Mouse (Mus musculus): Measurements from ENCODE around the gene Clint1. TPM values are rescaled to one million over a fixed set of nuclear protein-coding genes. Genes with fewer than 3 reads are reported as not detected.

The Clint1 gene
- total RNA-seq, 4 experiments from 2014 or later = 45.7 to 48.2 (median 47.2) TPM

DNA sequence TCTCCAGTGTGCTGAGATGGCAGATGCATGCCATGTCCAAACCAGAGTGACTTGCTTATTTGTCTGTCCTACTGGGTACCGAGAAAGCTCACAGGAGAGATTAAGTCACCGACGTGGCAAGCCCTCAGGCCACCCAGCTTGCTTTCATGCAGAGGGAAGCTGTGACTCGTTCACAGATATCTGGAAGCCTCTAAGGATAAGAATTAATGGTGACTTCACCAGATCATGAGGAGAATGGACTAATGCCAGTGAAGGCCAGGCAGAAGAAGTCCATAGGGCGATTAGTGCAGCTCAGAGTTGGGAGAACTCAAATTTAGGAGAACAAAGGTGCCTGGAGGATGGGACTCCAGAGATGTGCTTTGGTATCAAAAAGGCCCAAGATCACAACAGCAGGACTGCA lies 75.6 kb downstream of the Clint1 start:
- DNase-seq (ENCODE audit: low spot score) = no peak

DNA sequence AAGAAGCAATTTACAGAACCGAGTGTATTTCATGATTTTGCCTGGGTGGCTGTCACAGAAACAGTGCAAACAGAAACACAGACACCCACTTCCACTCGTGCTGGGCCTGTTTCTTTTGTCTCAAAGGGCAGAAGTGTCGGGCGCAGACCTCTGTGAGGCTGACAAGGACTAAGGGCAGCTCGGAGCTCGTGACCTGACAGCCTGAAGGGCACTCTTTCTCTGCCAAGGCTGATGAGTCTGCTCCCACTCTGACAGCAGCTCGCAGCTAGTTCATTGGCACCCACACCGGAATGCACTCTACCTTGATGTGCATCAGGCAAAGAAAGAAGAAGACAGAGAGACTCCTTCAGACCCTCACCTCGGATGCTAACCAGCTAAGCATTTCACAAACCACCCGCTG lies 77.7 kb downstream of the Clint1 start:
- no peak for DNase-seq (ENCODE audit: low spot score)

DNA sequence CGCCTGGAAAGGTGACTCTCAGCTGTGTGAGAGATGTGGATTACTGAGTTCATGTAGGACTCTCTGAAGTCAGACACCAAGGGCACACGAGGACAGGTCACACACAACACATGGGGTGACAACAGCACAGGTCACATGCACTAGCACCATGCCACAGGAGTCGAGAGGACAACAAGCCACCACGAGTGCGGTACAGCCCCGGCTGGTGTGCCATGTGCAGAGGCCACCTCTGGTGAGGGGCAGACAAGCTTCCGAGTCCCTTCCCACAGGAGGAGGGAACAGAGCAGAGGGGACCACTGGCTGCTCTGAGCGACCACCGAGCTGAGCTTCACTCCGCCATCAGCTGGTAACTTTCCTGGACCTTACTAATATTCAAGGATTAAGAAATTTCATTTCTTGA lies 80.9 kb downstream of the Clint1 start:
- no peak for DNase-seq (ENCODE audit: low spot score)

DNA sequence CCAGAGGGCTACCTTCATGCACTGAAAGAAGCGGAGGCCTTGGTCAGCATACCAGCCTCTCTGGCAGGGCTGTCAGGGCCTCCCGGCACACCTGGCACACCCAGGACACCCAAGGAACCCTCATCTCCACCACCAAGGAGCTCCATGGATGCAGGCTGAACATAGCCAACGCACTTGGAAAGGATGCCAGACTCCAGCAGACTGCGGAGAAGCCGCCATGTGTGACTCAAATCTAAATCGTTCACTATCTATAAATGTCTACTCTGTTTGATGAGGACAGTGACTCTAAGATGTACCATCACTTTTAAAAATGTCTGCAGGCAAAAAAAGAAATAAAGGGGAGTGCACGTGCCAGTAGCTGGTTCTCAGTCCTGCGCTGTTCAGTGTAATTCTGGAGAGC lies 85.6 kb downstream of the Clint1 start:
- DNase-seq (ENCODE audit: low spot score) = no peak

DNA sequence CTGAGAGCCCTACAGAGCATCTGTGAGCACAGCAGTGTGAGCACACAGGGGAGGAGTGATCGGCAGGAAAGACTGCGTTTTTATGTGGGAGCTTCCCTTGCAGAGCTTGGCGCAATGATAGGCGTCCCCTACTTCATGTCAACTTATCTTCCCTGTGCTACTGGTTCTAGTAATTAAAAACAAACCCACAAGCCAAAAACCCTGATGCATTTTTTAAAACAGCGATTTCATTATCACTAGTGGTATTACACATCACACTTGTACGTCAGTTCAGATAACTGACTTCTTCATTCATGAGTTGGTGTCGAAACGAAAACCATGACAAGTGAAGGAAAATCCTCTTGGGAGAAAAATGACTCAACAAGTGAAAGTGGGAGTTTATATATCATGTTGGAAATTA lies 87.1 kb downstream of the Clint1 start:
- DNase-seq (ENCODE audit: low spot score) = no peak

DNA sequence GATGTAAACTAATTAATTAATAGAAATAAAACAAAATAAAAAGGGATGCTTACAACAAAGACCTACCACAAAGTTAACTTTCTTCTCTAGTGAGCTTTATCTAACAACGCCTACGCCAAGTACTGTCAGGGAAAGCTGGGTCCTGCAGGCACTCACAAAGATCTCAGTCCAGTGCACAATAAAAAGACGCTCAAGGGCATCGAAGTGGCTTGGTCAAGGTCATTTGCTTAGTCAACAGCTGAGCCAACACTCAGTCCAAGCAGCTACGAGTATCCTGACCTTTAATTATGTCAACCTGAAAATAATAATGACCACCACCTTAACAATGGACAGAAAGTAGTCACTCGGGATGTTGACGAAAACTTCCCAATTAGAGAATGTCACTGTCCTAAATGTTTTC lies 90.4 kb downstream of the Clint1 start:
- DNase-seq (ENCODE audit: low spot score) = no peak

DNA sequence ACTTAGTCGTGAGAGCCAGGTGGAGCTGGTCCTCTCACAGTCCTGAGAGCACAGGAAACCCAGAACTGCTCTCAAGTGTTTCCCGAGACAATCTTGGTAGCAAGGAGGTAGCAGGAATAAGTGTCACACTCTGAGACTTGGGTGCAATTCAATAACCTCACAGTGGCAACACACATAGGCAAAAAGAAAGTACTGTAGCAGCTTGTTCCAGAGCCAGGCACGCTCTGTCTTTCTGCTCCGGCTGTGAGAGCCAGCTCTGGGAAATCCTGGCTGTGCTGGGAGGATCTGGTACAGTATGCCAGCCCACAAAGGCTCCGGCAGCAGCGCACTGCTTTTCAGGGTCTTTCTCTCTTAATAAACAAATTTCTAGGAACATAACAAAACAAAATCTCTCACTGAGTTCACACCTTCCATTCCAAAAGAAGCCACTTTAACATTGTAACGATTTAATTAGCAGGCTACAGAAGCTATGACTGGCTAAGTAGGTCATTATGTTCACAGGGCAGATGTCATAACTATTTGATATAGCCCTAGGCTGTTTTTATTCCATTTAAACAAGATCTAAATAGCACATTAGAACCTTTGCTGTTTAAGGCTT lies 91.4 kb downstream of the Clint1 start:
- no peak for DNase-seq (ENCODE audit: low spot score)

DNA sequence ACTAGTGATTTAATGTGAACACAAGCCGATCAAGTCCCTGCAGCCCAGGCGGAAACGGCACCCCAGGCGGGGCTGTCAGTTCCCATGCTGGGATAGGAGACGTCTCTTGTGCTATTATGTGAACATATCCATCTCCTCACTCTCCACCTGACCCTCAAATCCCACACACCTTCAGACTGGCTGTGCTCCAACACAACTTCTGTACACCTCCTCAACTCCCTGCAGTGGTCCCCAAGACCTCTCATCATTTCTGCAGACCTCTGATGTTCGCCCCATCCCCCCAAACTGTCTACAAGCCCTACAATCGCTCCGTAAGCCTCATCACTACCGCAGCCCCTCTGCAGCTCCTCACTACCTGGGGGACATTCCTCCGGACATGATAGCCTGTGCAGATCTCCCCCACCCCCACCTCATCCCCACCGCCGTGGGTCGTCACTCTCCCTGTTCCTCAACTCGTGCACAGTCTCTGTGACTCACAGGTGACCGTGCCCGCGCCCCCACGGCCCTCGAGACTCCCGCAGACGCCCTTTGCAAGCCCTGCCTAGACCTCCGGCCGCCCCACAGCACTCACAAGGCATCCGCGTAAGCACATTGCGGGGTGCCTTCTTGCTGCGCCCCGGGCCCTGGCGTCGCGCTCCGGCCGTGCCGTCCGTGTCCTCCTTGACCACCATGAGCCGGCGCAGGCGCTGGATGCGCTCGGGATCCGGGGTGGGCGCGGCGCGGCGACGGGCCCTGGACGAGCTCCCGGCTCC lies 92.2 kb downstream of the Clint1 start:
- no peak for DNase-seq (ENCODE audit: low spot score)

DNA sequence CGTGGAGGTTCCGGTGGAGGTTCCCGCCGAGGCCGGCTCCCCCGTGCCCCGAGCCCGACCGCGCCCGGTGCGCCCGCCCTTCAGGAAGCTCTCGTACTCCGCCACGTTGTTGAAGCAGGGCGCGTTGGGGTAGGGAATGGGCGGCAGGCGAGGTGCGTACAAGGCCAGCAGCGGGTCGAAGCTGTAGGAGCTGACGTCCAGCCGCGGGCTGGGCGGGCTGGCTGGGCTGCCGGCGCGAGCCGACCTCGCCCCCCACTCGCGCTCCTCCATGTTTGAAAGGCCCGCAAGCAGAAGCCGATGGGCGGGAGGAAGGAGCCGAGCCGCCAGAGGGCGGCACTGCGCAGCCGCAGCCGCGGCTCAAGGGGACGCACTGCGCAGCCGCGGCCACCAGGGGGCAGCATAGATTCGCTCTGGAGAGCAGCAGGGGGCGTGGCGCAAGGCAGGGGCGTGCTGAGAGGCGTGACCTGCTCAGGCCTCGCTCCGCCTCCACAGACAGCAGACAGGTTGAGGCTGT lies 92.8 kb downstream of the Clint1 start, which contains the start of gene Lsm11:
Gene Lsm11 (minus strand): TSS at position 293 of the 514 bp plus-strand sequence.
- peak; percentile 95 for DNase-seq (ENCODE audit: low spot score)

DNA sequence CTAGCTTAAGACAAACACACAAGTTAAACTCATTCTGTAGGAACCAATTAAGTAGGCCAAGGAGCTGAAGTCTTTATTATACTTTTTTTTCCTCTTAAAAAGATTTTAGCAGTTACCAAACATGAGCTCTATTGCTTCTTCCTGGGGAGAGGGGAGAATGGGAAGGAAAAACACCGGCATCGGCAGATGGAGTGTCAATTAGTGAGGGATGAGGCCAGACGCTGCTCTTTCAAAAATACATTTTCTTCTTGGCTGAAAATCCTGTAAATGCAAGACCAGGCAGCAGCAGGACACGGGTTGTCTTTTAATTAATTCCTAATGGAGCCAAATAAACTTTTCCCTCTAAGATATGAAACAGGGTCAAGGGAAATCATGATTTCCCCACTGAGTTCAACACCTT lies 94.9 kb downstream of the Clint1 start:
- DNase-seq (ENCODE audit: low spot score) = no peak

DNA sequence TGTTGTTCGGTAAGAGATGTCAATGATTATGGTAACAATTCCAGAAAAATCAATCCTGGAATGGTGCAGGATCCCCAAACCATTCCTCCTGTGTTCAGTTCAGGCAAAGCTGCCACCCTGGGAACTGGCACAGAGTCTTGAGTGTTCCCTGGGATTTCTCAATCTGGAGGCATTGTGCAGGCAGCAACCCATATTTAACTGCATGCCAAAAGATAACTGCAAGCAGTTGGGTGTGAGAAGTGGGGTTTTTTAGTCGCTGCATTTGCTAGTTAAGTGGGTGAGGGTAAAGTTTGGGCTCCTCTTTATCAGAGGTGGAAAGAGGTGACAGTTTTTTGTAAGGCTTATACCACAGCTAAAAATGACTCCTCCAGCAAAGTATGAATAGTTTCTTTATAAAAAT lies 95.6 kb downstream of the Clint1 start:
- no peak for DNase-seq (ENCODE audit: low spot score)

DNA sequence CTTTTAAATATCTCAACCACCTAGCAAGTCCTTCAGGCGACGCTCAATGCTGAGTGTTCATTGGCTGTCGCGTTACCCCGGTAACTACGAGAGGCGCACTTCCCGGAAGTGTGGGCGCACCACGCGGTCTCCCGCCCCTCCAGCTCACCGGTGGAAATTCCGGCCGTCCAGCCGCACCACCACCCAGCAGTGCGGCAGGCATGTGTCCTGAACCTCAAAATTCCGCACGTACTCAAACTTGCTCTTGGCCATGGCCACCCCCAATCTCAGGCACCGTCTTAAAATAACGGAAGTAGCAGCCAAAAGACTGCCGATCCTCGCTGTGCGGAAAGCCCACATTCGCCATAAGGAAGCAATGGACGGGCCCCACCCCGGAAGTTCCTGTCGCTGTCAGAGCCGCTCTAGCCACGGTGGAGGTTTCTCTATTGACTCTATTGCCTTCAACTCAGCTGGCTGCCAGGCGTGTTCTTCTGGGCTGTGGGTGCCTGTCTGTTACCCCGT lies 103.3 kb downstream of the Clint1 start, which contains the start of gene Thg1l:
Gene Thg1l (minus strand): TSS at position 368 of the 501 bp plus-strand sequence.
- peak; percentile 94 for DNase-seq (ENCODE audit: low spot score)

DNA sequence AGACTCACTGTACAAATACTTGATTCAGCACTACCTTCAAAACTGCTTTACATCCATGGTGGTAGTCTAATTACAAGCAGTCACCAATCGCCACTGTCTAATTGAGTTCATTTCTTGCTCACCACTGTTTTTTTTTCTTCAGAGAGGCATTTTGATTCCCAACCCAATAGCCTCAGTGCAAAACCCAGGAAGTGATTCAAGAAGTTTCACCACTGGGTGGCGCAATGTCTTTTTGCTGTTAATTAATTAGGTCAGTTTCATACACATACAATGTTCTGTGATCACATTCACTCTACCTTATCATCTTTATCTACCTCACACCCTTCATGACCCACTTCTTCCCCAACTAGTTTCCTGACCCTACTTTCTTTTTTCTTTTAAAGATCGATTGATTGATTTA lies 107.7 kb downstream of the Clint1 start:
- no peak for DNase-seq (ENCODE audit: low spot score)

DNA sequence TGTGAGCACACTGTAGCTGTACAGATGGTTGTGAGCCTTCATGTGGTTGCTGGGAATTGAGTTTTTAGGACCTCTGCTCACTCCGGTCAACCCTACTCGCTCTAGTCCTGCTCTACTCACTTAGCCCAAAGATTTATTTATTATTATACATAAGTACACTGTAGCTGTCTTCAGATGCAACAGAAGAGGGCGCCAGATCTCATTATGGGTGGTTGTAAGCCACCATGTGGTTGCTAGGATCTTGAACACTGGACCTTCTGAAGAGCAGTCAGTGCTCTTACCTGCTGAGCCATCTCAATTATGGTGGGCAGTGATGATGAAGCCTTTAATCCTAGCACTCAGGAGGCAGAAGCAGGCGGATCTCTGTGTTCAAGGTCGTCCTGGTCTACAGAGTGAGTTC lies 108.2 kb downstream of the Clint1 start:
- no peak for DNase-seq (ENCODE audit: low spot score)

Small RNA genes within 50 kb of the gene (microRNA-seq; reads per million reads assigned to microRNA genes)
- gene Gm22751 = not detected

Other genes starting within 250 kb of the Clint1 start
- gene Lsm11, start 92.9 kb downstream of the Clint1 start, total RNA-seq (2022) = 1 to 10 TPM; 2.1 to 3.5 (median 3.1) TPM
- 1 to 10 TPM; 4.2 to 6.1 (median 4.7) TPM for gene Thg1l, start 103.4 kb downstream of the Clint1 start, total RNA-seq (2022)
- under 1 TPM in 3 of 4 experiments, not detected in 1; 0.22 to 0.26 (median 0.25) TPM for gene Sox30, start 128.3 kb downstream of the Clint1 start, total RNA-seq (2022)
- gene Gm12166, start 200.3 kb downstream of the Clint1 start, total RNA-seq (2022) = 1 to 10 TPM in 2 of 4 experiments, under 1 TPM in 2; 0.43 to 1.3 (median 0.96) TPM
- 10 to 100 TPM; 17.7 to 42.4 (median 24.0) TPM for gene Adam19, start 203.9 kb downstream of the Clint1 start, total RNA-seq (2022)

Measured in heart, adult 8-10 months (tissue).